Mouse (Mus musculus): ENCODE results near the gene Uimc1. TPM values are rescaled to one million over a fixed set of nuclear protein-coding genes. Genes with fewer than 3 reads are reported as not detected.
"Not testable (repeated sequence)": the region's sequence is repeated elsewhere in the genome, so short reads cannot be mapped to it uniquely, and the experiment has no call there.

Uimc1 gene
- total RNA-seq (2021): 10 to 100 TPM; 24.9 to 28.5 TPM
- long read RNA-seq, experiment 1, transcript Uimc1-201 (15 exons, 2,931 nt): major isoform, 6 of 16 reads
- long read RNA-seq, experiment 1, partial matches to known transcripts: 4 of 16 reads
- long read RNA-seq, experiment 1, other reads (novel, unspliced or antisense): 2 of 16 reads
- long read RNA-seq, experiment 2, transcript Uimc1-202 (13 exons, 1,678 nt): minor isoform, 5 of 26 reads
- long read RNA-seq, experiment 2, transcript Uimc1-201 (15 exons, 2,931 nt): major isoform, 14 of 26 reads
- long read RNA-seq, experiment 2, partial matches to known transcripts: 2 of 26 reads
- long read RNA-seq, experiment 2, other reads (novel, unspliced or antisense): 5 of 26 reads

DNA sequence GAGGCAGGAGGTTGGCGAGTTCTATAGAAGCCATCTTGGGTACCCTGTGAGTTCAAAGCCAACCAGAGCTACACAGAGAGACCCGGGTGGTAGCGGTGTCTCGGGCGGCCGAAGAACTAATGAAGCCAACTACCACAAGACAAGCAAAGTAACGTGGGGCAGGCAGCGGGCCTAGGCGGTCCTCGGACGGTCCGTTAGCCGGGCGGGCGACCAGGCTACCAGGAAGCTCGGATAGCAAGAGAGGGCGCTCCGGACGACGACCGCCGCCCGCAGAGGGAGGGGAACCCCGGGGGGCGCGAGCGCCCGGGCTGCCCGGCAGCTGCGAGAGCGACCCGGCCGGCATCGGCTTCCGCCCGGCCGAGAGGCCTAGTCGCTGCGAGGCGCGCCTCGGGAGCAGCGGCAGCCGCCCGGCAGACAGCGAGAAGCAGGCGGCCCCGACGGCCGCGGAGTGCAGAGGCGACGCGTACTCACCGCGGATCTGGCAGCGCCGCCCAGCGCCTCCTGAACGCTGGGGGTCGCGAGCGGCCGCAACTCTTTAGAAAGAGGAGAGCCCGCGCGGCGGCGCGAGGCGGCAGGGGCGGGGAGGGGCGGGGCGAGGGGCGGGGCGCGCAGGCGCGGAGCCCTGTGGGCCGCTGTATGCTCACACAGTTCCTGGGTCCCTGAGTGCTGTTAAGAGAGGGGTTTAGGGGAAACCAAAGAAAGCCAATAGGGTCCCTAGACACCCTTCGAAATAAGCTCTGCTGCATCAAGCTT lies at the start of gene Uimc1:
Gene Uimc1 (minus strand): TSS at position 575 of the 753 bp plus-strand sequence.
- DNase-seq (ENCODE audit: low spot score in 2 of 2): peak; percentile 66 to 86

- DNase-seq (ENCODE audit: low spot score in 2 of 2): no peak
Observed at GRCm38 (mm10) chr13:55140271-55140670, 40.2 kb upstream of the Uimc1 start.

- no peak for DNase-seq (ENCODE audit: low spot score in 2 of 2)
Observed at GRCm38 (mm10) chr13:55135382-55135781, 35.3 kb upstream of the Uimc1 start.

DNA sequence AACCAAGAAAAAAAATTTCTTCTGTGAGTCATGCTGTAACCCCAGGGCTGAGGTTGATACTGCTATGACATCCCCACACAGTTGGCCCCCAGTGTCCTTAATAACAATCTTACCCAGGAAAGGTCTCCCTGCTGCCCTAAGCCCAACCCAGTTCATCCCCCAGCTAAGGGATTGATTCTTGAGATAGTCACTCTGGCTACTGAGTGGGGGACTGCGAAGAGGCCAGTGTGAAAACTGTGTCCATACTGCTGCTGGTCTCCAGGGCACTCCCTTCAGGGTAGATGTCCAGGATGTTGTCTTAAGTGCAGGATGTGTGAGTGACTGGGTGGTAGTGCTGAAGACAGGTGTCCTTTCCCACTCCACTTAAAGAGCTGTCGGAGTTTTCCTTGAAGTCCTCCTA lies 33.3 kb upstream of the Uimc1 start, which contains the start of gene Gm17617:
Gene Gm17617 (minus strand): TSS at position 101 of the 400 bp plus-strand sequence.
- DNase-seq (ENCODE audit: low spot score in 2 of 2): no peak

DNA sequence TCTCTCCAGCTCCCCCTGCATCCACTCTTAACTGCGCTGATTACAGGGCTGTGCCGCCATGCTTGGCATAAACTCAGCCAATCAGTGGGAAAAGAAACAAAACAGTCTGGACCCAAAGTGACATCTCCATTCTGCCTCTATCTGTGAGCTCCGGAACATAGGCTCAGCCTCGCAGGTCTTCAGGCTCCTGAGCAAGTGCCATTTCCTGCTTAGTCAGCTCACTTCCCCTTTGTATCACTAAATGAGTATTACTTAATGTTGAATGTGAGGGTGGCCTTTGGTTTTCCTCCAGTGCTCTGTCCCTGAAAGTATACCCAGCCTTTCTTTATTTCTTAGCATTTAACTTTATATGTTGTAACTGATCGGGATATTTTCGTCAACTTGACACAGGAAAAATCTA lies 24.8 kb upstream of the Uimc1 start:
- DNase-seq (ENCODE audit: low spot score in 2 of 2): no peak

DNA sequence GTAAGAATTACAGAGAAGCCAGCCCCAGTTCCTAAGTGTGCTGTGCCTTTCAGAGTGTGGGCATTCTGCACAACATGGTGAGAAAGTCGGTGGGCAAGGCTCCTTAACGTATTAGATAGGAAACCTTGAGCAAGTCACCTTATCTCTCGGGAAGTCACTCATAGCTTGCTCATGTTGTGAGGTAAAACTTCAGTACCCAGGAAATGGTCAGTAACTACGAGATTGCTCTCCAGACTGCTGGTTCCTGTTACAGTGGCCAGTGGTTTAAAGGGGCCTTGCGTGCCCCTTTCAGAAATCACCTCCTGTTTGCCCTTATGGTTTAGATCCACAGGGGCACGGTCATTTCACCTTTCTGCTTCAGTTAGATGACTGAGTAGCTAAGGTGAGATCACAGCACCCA lies 14.3 kb upstream of the Uimc1 start:
- DNase-seq (ENCODE audit: low spot score in 2 of 2): no peak

- no peak for DNase-seq (ENCODE audit: low spot score in 2 of 2)
Observed at GRCm38 (mm10) chr13:55107694-55108093, 7.6 kb upstream of the Uimc1 start.

- DNase-seq (ENCODE audit: low spot score in 2 of 2): no peak
Observed at GRCm38 (mm10) chr13:55107116-55107515, 7.0 kb upstream of the Uimc1 start.

DNA sequence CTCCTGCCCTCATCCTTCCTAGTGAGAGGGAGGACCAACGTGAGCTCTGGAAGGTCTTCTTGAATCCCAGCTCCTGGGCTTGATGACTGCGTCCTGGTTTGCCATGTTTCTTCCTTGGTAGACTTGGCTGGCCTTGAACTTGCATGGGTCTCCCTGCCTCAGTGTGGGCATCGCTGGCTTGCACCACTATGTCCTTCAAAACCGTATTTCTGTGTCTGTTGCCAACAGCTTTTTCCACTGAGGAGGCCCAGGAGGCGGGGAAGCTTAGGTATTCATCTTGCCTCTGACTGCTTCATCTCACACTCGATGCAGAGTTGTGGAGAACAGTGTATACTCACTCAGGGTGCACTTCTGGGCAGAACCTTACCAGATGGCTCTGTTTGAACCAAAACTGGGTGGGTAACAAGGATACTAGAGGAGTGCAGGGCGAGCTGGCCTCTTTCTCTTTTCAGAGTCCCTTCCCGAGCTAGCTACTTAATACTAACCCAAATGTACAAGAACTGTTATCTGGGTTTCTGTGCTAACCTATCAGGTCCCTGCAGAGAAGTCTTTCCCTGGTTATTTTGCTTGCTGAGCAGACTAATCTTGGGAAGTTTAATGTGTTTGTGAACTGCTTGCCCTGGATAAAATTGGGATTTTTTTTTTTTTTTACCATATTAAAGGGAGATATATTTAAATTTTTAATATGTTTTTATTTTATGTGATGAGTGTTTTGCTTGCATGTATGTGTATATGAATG lies 6.0 kb upstream of the Uimc1 start:
- DNase-seq (ENCODE audit: low spot score in 2 of 2): peak in 1 of 2 experiments; percentile 11

DNA sequence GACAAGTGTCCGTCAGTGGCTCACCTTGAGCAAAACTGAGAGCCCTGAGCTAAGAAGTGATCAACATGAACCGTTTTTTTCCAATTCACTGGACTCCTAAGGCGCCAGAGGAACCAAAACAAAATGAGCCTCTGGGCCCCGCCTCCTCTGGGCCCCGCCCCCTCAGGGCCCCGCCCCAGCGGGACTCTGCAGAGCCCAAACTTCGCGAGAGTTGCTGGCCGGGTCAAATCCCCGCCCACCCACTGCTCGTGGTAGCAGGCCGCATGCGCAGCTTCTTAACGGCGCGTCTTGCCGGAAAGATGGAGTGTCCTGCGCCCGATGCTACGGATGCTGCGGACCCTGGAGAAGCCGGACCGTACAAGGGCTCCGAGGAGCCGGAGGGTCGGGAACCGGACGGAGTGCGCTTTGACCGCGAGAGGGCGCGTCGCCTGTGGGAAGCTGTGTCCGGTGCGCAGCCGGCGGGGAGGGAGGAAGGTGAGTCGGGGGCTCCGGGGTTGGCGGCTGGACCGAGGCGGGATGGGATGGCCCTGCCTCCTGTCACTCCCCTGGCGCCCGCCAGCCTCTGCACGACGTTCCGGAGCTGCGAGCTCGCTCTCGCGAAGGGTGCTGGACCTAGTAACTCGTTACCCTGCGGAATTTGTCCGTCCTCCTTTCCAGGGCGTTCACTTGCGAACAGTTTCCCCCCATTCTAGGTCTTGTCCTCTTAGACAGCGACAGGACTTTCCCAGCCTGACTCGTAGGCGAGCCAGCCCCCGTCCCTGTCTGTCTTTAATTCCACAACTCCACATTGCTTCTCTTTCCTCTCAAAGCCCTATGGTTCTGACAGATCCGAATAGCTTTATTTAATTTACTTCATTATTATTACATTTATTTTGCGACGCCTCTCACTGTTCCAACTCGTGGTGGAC lies 5.2 kb upstream of the Uimc1 start, which contains the start of gene Zfp346:
Gene Zfp346 (plus strand): TSS at position 267 of the 908 bp plus-strand sequence.
- peak; percentile 96 to 98 for DNase-seq (ENCODE audit: low spot score in 2 of 2)

DNA sequence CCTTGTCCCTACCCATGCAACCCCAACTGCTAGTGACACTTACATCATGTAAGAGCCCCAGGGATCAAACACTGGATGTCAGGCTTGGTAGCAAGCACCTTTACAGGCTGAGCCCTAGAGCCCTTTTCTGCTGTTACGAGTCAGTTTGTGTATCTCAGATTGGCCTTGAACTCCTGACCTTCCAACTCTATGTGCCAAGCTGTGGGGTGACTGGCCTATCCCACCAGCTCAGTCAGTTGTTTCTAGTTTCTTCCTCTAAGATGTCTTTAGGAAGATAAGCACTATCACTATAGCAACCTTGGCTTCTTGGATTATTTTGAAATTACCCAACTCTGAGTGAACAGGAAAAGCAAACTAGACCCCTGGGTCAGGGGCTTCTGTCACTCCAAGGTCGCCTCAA lies 3.3 kb upstream of the Uimc1 start:
- DNase-seq (ENCODE audit: low spot score in 2 of 2): no peak

DNA sequence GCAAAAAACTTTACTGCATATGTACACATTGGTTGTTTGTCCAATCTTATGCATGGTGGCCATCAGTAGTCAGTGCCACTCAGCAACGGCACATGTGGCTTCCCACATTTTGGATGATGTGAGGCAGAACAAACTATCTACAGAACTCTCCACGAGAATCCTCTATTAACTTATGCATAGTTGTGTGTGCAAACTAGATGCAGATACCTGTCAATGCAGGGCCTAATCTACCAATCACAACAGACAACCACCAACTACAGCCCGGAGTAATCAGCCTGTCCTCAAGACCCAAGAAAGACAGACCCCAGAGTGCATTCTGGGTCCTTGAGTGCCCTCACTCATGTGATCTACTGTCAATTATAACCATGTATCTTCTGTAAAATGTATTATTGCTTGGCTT lies 2.3 kb upstream of the Uimc1 start:
- no peak for DNase-seq (ENCODE audit: low spot score in 2 of 2)

GRCm38 (mm10) chr13:55101627-55102026 lies 1.5 kb upstream of the Uimc1 start:
- no peak for DNase-seq (ENCODE audit: low spot score in 2 of 2)

- no peak for DNase-seq (ENCODE audit: low spot score in 2 of 2)
Observed at GRCm38 (mm10) chr13:55099066-55099725, 904 bp downstream of the Uimc1 start.

DNA sequence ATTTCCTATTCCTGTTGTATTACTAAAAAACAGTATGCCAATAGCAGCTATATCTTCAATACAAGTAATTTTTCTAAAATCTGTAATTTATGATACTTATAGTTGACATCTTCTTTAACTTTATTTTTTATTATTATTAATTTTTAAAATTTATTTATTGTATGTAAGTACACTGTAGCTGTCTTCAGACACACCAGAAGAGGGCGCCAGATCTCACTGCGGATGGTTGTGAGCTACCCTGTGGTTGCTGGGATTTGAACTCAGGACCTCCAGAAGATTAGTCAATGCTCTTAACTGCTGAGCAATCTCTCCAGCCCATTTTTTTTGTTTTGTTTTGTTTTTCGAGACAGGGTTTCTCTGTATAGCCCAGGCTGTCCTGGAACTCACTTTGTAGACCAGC lies 2.3 kb downstream of the Uimc1 start:
- DNase-seq (ENCODE audit: low spot score in 2 of 2): not testable (repeated sequence)

DNA sequence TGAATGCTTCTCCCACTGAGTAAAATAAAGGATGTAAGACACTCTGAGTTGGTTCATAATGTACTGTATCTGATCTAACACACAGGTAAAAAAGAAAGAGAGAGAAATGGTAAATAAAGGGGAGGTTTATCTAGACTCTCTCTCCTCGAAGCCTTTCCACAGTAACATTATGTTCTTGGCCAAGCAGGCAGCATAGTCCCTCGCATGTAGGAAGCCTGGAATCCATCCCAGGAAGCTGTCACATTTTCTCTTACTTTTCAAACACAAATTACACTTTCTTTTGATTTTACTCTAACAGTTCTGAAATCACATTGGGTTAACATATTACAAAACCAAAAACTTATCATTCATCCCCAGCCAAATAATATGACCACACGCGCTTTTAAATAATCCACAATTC lies 7.5 kb downstream of the Uimc1 start:
- DNase-seq (ENCODE audit: low spot score in 2 of 2): no peak

GRCm38 (mm10) chr13:55075597-55075996 lies 24.5 kb downstream of the Uimc1 start:
- no peak for DNase-seq (ENCODE audit: low spot score in 2 of 2)

DNA sequence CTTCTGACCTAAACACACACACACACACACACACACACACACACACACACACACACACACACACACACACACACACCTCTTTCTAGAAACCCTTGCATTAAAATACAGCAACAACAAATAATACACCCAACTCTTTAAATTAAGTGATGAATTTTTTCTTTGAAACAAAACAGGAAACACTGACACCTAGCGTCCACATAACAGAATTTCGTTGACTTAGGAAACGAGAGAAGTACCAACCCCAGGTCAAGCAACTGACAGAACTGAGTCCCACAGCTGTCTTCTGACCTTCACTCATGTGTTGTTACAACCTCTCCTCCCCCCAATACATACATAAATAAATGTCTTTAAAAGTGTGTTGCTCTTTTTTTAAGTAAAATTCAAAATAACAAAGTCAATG lies 28.8 kb downstream of the Uimc1 start:
- DNase-seq (ENCODE audit: low spot score in 2 of 2): no peak

- no peak for DNase-seq (ENCODE audit: low spot score in 2 of 2)
Observed at GRCm38 (mm10) chr13:55069719-55070118, 30.4 kb downstream of the Uimc1 start.

GRCm38 (mm10) chr13:55063276-55063675 lies 36.8 kb downstream of the Uimc1 start:
- no peak for DNase-seq (ENCODE audit: low spot score in 2 of 2)
